Mouse (Mus musculus) C2C12 (cell line): ENCODE measurements around the gene Tmem246. TPM values are rescaled to one million over a fixed set of nuclear protein-coding genes. Genes with fewer than 3 reads are reported as not detected.

ENCODE experiments used
- H3K27me3 ChIP-seq: one replicate; pipeline ENCODE4 v1.6.1; 2011; ENCODE audit not compliant: control insufficient read depth, insufficient read depth, insufficient read length
- H3K36me3 ChIP-seq: one replicate; pipeline ENCODE4 v1.6.1; 2011; ENCODE audit not compliant: control insufficient read depth, insufficient read depth
- H3K4me3 ChIP-seq: one replicate; pipeline ENCODE4 v1.5.1; 2011; ENCODE audit warnings: mild to moderate bottlenecking, control low read depth; ENCODE audit not compliant: poor library complexity, insufficient read depth, severe bottlenecking
- H3K79me2 ChIP-seq: one replicate; pipeline ENCODE4 v1.6.1; 2011; ENCODE audit not compliant: control insufficient read depth, insufficient read depth
- H3K79me3 ChIP-seq: one replicate; pipeline ENCODE4 v1.6.1; 2011; ENCODE audit warnings: low read depth, control low read depth
- H3ac ChIP-seq: one replicate; pipeline ENCODE3; 2011; ENCODE audit warnings: low read depth; ENCODE audit not compliant: control insufficient read depth, insufficient read length
- CEBPB ChIP-seq: IDR thresholded peaks from one replicate; pipeline ENCODE4 v1.6.1; 2011; ENCODE audit warnings: low read depth, mild to moderate bottlenecking, control low read depth, moderate library complexity
- CTCF ChIP-seq: IDR thresholded peaks from one replicate; pipeline ENCODE4 v1.5.1; 2011; ENCODE audit not compliant: control insufficient read depth, insufficient read depth, insufficient read length
- FOSL1 ChIP-seq: IDR thresholded peaks from one replicate; pipeline ENCODE4 v1.8.0; 2011; ENCODE audit warnings: mild to moderate bottlenecking, low read length; ENCODE audit not compliant: poor library complexity, insufficient read depth, severe bottlenecking
- MAX ChIP-seq: IDR thresholded peaks from one replicate; pipeline ENCODE4 v1.6.1; 2011; ENCODE audit warnings: mild to moderate bottlenecking, control low read depth
- MYOD1 ChIP-seq: IDR thresholded peaks from one replicate; pipeline ENCODE4 v1.6.1; 2011; ENCODE audit warnings: low read depth; ENCODE audit not compliant: control insufficient read depth, insufficient read length
- MYOG ChIP-seq: IDR thresholded peaks from one replicate; pipeline ENCODE4 v1.6.1; 2011; ENCODE audit not compliant: control insufficient read depth, insufficient read length; ENCODE audit errors: extremely low read depth
- USF1 ChIP-seq: IDR thresholded peaks from one replicate; pipeline ENCODE4 v1.6.1; 2011; ENCODE audit warnings: low read depth, mild to moderate bottlenecking, control low read depth, moderate library complexity
- polyA plus RNA-seq: library from polyadenylated mRNA; unstranded; fragments of >200 nt; fragmentation: generic; extraction: Trizol; gene quantifications from one replicate; pipeline ENCODE4 v1.2.1, GENCODE M21; 2012; ENCODE audit warnings: missing spikeins

Tmem246 gene
- polyA plus RNA-seq, 1 experiment = 0.34 TPM

DNA sequence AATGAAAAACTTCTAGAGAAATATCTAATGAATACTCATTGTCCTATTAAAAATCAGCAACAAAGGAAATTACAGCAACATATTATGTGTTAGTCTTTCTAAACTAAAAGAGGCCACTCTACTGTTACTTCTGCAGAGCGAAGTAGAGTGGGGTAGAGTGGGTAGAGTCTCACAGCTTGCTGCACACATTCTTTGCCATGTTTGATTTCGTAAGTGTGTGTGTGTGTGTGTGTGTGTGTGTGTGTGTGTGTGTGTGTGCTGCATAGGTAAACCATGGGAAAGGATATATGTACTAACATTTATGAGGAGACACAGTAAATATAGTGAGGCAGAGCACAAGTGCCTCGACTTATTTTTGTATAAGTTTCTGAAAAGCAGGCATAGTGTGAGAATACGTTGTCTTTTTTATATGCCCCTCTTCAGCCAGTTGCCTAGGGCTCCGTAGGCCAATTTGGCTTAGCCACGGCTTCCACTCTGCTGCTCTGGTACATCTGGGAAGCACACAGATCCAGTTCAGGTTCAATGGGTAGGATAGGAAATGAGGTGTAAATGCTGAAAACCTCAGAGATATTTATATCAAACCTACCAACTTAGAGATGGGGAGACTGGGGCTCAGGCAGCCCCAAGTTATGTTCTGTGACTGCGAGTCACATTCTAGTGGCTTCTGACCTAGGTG, 50.0 kb downstream of the Tmem246 start:
- Histone ChIP-seq H3K36me3 (no peaks in the 10 kb centered on the region), H3K4me3 (no peak overlapping the region), H3K27me3 (no peaks in the 10 kb centered on the region), H3K79me2 (no peaks in the 10 kb centered on the region), H3ac (no peak overlapping the region), H3K79me3 (no peaks in the 10 kb centered on the region)
- no peak for TF ChIP-seq MYOG
- TF ChIP-seq MYOD1 = no peak
- TF ChIP-seq USF1 = no peak
- no peak for TF ChIP-seq CEBPB
- no peak for TF ChIP-seq MAX
- no peak for TF ChIP-seq FOSL1
- TF ChIP-seq CTCF = no peak

DNA sequence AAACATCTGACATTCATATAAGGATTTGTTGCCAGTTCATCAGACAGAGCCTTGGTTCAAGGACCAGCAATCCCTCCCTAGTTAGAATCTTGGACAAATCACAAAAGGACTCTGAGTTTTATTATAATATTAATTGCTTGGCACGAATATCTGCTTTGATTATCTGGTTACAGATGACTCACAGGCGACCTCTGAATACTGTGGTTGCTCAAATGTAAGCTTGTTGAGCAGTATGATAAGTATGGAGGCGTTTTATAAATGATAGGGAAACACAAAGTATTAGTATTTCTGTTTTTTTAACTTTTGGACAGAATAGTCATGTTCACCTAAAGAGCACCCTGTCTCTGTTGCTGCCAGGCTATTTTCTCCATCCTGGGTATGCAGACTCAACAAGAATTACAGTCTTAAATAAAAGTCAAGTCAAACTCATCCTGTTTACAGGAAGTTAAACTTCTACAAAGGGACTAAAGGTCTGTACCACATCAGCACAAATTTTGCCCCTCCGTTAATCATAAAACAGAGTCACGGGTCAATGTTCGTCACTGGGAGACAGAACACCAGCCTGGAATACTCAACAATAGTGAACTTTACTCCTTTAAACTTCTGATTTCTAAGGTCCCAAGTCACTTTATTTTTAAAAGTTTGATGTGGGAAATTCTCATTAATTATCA, 50.7 kb downstream of the Tmem246 start:
- Histone ChIP-seq H3ac (no peak overlapping the region), H3K27me3 (no peaks in the 10 kb centered on the region), H3K79me2 (no peaks in the 10 kb centered on the region), H3K79me3 (no peaks in the 10 kb centered on the region), H3K4me3 (no peak overlapping the region), H3K36me3 (no peaks in the 10 kb centered on the region)
- TF ChIP-seq FOSL1 = no peak
- TF ChIP-seq MYOG = no peak
- no peak for TF ChIP-seq MYOD1

DNA sequence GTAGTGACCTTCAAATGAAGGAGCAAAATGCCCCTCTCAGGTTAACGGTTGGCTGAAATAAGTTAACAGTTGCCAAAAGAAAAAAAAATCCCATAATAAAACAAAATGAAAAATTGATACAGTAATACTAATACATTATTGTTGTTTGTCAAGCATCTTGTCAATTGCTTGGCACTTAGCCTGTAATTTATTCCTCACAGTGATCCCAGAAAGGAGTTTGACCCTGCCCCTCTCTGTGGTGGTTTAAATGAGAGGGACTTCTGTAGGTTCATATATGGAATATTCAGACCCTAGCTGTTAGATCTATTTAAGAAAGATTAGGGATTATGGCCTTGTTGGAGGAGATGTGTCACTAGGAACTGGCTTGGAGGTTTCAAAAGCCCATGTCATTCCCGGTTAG, 51.6 kb downstream of the Tmem246 start:
- H3K27me3 ChIP-seq = no peaks in the 10 kb centered on the region
- H3K79me2 ChIP-seq = no peaks in the 10 kb centered on the region
- TF ChIP-seq FOSL1 (no peak), MAX (no peak), MYOD1 (no peak), MYOG (no peak), USF1 (no peak), CTCF (no peak), CEBPB (no peak)
- no peaks in the 10 kb centered on the region for H3K36me3 ChIP-seq
- H3K4me3 ChIP-seq = no peak overlapping the region
- no peak overlapping the region for H3ac ChIP-seq
- H3K79me3 ChIP-seq = no peaks in the 10 kb centered on the region

DNA sequence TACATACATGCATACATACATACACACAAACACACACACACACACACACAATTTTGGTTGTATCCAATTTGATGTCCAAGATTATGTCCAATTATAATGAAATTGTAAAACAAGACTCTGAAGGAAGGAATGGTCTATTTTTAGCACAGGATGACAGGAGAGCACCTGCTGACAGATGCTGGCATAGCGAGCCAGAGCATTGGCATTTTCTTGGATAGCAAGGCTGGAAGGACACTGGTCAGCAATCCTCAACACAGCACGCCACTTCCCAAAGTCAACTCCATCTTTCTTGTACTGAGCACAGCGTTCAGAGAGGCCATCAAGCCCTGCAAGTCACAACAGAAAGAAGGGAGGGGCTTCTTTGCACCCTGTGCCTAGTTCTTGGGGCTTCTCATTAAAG, 56.7 kb downstream of the Tmem246 start:
- H3K79me3 ChIP-seq = no peaks in the 10 kb centered on the region
- TF ChIP-seq CEBPB = no peak
- no peak for TF ChIP-seq MYOD1
- TF ChIP-seq FOSL1 = no peak
- no peak for TF ChIP-seq USF1
- TF ChIP-seq MAX = no peak
- TF ChIP-seq MYOG = no peak
- no peak for TF ChIP-seq CTCF
- no peaks in the 10 kb centered on the region for H3K36me3 ChIP-seq
- no peaks in the 10 kb centered on the region for H3K27me3 ChIP-seq
- no peak overlapping the region for H3K4me3 ChIP-seq
- H3ac ChIP-seq = no peak overlapping the region
- H3K79me2 ChIP-seq = no peaks in the 10 kb centered on the region

DNA sequence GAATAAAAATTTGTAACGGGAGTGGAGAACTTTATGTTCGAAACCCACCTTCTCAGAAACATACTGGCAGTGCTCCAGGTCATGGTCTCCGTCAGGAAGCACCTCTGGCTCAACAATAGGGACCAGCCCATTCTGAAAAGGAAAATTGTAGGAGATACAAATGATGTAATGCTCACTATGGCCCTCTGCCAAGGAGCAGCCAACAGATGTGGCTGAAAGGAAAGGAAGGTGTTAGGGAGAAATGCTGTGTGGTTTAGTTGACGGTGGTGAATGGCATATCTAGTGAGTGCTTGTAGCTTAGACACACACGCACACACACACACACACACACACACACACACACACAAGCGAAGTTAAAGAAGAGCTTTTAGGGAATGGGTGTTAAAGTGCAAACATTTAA, 58.0 kb downstream of the Tmem246 start:
- Histone ChIP-seq H3K79me2 (no peaks in the 10 kb centered on the region), H3K27me3 (no peaks in the 10 kb centered on the region), H3ac (no peak overlapping the region), H3K36me3 (no peaks in the 10 kb centered on the region), H3K4me3 (no peak overlapping the region), H3K79me3 (no peaks in the 10 kb centered on the region)
- TF ChIP-seq CEBPB (no peak), MYOD1 (no peak), FOSL1 (no peak), USF1 (no peak), CTCF (no peak), MYOG (no peak), MAX (no peak)

DNA sequence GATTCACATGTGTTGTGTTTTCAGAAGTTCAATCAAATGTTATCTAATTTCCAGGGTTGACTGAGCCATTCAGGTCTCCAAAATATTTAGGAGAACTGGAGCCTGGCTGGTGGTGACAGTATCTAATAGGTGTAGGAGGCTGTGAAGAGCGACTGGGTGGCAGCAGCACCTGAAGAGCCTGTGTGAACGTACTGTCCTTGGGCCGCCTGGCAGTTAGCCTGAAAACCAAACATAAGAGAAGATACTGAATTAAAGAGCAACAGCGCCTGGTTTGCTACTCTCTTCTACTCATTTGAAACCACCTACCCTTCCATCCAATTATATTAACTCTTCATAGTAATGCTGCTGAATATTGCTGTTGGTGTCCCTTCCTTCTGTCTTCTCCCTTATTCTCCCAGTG, 61.0 kb downstream of the Tmem246 start:
- Histone ChIP-seq H3ac (no peak overlapping the region), H3K4me3 (no peak overlapping the region), H3K79me3 (no peaks in the 10 kb centered on the region), H3K79me2 (no peaks in the 10 kb centered on the region), H3K36me3 (no peaks in the 10 kb centered on the region), H3K27me3 (no peaks in the 10 kb centered on the region)
- no peak for TF ChIP-seq MAX
- no peak for TF ChIP-seq MYOD1
- no peak for TF ChIP-seq CEBPB
- TF ChIP-seq FOSL1 = no peak
- no peak for TF ChIP-seq MYOG
- no peak for TF ChIP-seq CTCF
- TF ChIP-seq USF1 = no peak
